Mouse (Mus musculus): ENCODE data around the gene Nr4a1.

DNA sequence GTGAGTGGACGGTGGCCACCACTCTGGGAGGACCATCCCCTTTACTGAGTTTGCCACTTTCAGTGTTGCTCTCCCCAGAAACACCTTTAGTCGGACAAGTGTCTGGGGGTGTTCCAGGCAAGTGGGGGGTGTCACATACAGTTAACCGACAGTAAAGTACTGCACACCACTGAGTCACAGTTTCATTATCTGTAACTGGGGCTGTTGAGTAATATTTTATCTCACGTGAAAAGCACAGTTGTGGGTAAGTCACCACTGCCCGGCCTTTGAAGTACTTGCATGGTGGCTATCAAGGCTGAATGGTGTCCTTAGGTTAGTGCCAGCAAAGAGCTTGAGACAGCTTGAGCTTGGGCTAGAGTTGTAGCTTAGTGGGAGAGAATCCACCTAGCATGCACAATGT is 28.4 kb downstream of the Nr4a1 start:
- TF ChIP-seq EP300 (IDR thresholded peaks at IDR 0.05; ENCODE audit: low read length): no peak
- TF ChIP-seq MAFK (IDR thresholded peaks at IDR 0.05; ENCODE audit: insufficient replicate concordance, low read length): no peak
- no peak for TF ChIP-seq POLR2A (IDR thresholded peaks at IDR 0.05; ENCODE audit: low read depth, low read length)
- TF ChIP-seq MAZ (IDR thresholded peaks at IDR 0.05; ENCODE audit: low read depth, low read length): no peak
- no peak for TF ChIP-seq CTCF (conservative IDR thresholded peaks at IDR 0.05 in 1 of 2, IDR thresholded peaks at IDR 0.05 in 1 of 2; ENCODE audit: low read depth in 2 of 2, low read length in 2 of 2)
- TF ChIP-seq E2F4 (IDR thresholded peaks at IDR 0.05; ENCODE audit: insufficient replicate concordance, low read depth, low read length): no peak
- no peak for TF ChIP-seq NRF1 (IDR thresholded peaks at IDR 0.05; ENCODE audit: low read depth, low read length)
- TF ChIP-seq MEF2A (IDR thresholded peaks at IDR 0.05; ENCODE audit: borderline replicate concordance, low read depth, low read length): no peak
- TF ChIP-seq ZKSCAN1 (IDR thresholded peaks at IDR 0.05; ENCODE audit: borderline replicate concordance, low read depth, low read length): no peak
- no peak for TF ChIP-seq NELFE (IDR thresholded peaks at IDR 0.05; ENCODE audit: low read depth, low read length)

Data from CH12.LX (cell line).